Mouse (Mus musculus) macrophage (primary cell): ENCODE results near the gene Il17c. TPM values are rescaled to one million over a fixed set of nuclear protein-coding genes. Genes with fewer than 3 reads are reported as not detected.

ENCODE experiments used
- H3K27ac ChIP-seq: fragments of 350-480 bp; formaldehyde crosslinking; 2 replicates; pipeline ENCODE4 v1.9.0; 2021
- H3K36me3 ChIP-seq: fragments of 350-480 bp; formaldehyde crosslinking; 2 replicates; pipeline ENCODE4 v1.9.0; 2021; ENCODE audit errors: inconsistent target
- H3K4me3 ChIP-seq: fragments of 350-480 bp; formaldehyde crosslinking; 2 replicates; pipeline ENCODE4 v1.9.0; 2021; ENCODE audit errors: inconsistent target
- H3K79me2 ChIP-seq: fragments of 350-480 bp; formaldehyde crosslinking; 2 replicates; pipeline ENCODE4 v1.9.0; 2021; ENCODE audit errors: inconsistent target
- WGBS: methylation state at CpG from one replicate; pipeline ENCODE4 v1.1.7; 2026; ENCODE audit warnings: inconsistent platforms; ENCODE audit not compliant: missing documents; 5-methylcytosine and 5-hydroxymethylcytosine counted together
- polyA plus RNA-seq: library from polyadenylated mRNA; stranded (reverse); fragments of 250-400 nt; gene quantifications from 3 replicates; pipeline ENCODE4 v1.2.4, GENCODE M21; 2018; ENCODE audit warnings: inconsistent platforms

Gene Il17c
- polyA plus RNA-seq, 1 experiment from 2014 or later, result not detected

GRCm38 (mm10) chr8:122459990-122460389, 38.2 kb downstream of the Il17c start:
- H3K36me3 ChIP-seq, result no peaks in the 10 kb centered on the region
- H3K4me3 ChIP-seq, result no peak overlapping the region
- 38% methylated on average over 7 of the region's 7 CpGs for WGBS
- no peak overlapping the region for H3K27ac ChIP-seq
- H3K79me2 ChIP-seq, result no peaks in the 10 kb centered on the region

DNA sequence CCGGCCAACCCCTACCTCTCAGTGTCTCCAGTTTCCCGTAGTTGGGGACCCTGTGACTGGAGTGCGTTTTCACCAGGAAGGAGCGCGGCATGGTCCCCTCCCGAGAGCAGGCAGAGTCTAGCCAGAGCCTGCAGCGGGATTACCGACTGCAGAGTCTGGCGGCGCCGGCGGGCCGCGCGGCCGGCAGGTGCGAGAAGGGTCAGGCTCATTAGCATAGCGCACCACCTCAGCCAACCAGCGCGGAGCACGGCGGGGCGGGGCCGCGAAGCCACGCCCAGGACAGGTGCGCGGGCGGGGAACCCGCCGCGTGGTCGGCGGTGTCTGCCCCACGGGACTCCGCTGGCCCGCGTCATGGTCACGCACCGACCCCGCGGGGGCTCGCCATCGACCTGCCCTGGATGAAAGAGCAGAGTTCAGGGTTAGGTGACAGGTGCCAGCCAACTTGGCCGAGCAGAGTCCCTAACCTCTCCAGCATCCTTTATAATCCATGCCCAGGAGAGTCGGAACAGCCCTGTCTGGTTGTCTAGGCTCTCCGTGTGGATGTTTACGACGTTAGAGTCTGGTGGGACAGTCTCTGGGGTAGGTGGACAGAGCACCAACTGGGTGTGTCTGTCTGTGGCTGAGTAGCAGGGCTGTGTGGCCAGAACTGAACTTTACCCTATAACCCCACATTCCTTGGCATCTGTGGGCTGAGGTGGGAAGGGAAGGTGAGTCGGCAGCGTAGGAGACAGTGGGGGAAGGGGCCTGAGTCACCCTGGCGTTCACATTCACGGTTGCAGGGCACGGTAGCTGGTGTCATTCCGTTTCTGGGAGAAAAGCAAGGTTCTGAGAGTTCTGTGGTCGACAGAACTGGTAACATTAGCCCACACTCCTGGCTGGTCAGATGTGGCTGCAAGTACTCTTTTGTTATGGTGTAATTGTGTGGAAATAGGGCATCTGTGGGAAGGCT, 39.0 kb downstream of the Il17c start, which contains the start of gene Snai3:
Gene Snai3, minus strand, starts transcription at position 210 of the 949 bp plus-strand sequence.
- WGBS, result 8% methylated on average over 41 of the region's 56 CpGs
- Histone ChIP-seq H3K79me2 (no peaks in the 10 kb centered on the region), H3K36me3 (0 out of 2 replicates have a peak, but pooled peaks cover 2% of the 10 kb centered on the region), H3K27ac (no peak within 1 kb of the TSS), H3K4me3 (no peak within 1 kb of the TSS)

- WGBS, result 84% methylated on average over 10 of the region's 11 CpGs
- Histone ChIP-seq H3K36me3 (peaks cover 10% of the 10 kb centered on the region; the same call in 1 of the 2 replicates), H3K4me3 (no peak overlapping the region), H3K79me2 (no peaks in the 10 kb centered on the region), H3K27ac (no peak overlapping the region)
These were observed 39.8 kb downstream of the Il17c start for GRCm38 (mm10) chr8:122461473-122462148.

DNA sequence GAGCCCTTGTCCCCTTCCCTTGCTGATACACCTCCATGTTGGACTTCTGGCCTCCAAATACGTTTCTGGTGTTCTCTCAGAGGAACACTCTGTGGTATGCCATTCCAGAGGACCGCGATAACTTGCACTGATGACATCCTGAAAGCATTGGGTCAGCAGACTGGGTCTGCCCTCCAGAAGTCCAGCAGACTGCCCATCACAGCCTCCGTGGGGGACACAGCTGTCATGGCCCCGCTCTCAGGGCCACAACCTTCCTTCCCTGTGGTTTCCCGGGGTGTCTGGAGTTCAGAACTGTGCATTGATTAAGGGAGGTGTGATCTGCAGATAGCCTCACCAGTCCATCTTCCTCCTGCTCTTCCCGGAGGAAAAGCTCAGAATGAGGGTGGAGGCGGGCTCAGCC, 40.7 kb downstream of the Il17c start:
- Histone ChIP-seq H3K27ac (no peak overlapping the region), H3K4me3 (no peak overlapping the region), H3K79me2 (no peaks in the 10 kb centered on the region), H3K36me3 (peaks cover 19% of the 10 kb centered on the region)
- WGBS, result 94% methylated on average over 6 of the region's 8 CpGs

GRCm38 (mm10) chr8:122463651-122464640, 42.1 kb downstream of the Il17c start:
- WGBS, result 32% methylated on average over 11 of the region's 12 CpGs
- H3K4me3 ChIP-seq, result no peak overlapping the region
- peaks cover 34% of the 10 kb centered on the region for H3K36me3 ChIP-seq
- no peaks in the 10 kb centered on the region; the same call in 1 of the 2 replicates for H3K79me2 ChIP-seq
- H3K27ac ChIP-seq, result no peak overlapping the region

GRCm38 (mm10) chr8:122464985-122465384, 43.2 kb downstream of the Il17c start:
- peaks cover 44% of the 10 kb centered on the region for H3K36me3 ChIP-seq
- no peak overlapping the region for H3K27ac ChIP-seq
- H3K79me2 ChIP-seq, result peaks cover 7% of the 10 kb centered on the region; the same call in 1 of the 2 replicates
- no peak overlapping the region for H3K4me3 ChIP-seq
- 68% methylated on average over 5 of the region's 7 CpGs for WGBS

DNA sequence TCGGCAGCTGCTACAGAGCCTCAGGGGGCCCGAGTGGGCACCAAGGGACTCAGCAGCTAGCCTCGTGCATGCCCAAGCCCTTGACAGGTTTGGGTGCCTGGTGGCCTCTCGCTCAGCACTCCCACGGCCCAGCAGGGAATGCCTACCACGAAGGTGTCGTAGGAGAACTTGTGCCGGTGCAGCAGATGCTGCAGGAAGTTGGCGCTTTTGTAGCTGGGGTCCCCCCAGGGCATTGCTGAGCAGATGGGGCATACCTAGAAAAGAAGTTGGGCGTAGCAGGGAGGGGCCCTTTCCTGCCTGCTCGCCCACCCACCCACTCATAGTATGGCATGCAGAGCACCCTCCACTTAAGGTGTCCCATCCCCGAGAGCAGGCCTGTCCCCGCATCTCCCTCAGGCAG, 46.0 kb downstream of the Il17c start:
- WGBS, result 96% methylated on average over 13 of the region's 13 CpGs
- H3K27ac ChIP-seq, result no peak overlapping the region
- H3K79me2 ChIP-seq, result peaks cover 30% of the 10 kb centered on the region
- H3K4me3 ChIP-seq, result no peak overlapping the region
- H3K36me3 ChIP-seq, result peaks cover 44% of the 10 kb centered on the region

GRCm38 (mm10) chr8:122469407-122469806, 47.6 kb downstream of the Il17c start:
- Histone ChIP-seq H3K36me3 (peaks cover 44% of the 10 kb centered on the region), H3K4me3 (no peak overlapping the region), H3K27ac (no peak overlapping the region), H3K79me2 (peaks cover 36% of the 10 kb centered on the region)
- 88% methylated on average over 6 of the region's 6 CpGs for WGBS

DNA sequence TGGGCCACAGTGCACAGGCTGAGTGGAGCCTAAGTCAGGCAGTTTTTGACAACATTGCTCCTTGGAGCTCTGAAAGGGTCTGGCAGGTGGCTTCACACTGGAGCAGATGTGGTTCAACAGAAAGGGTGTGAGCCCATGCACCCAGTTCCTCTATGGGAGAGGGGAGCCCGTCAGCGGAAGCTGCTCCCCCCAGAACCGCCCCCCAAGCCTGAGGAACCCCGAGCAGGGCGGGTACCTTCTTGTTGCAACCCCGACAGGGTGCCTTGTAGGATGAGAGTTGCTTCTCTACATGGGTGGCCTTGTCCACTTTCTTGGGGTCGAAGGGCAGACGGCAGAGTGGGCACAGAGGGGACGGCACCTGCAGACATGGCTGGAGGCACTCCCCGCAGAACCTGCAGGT, 48.1 kb downstream of the Il17c start:
- WGBS, result 42% methylated on average over 10 of the region's 10 CpGs
- Histone ChIP-seq H3K4me3 (no peak overlapping the region), H3K36me3 (peaks cover 44% of the 10 kb centered on the region), H3K79me2 (peaks cover 41% of the 10 kb centered on the region), H3K27ac (no peak overlapping the region)

DNA sequence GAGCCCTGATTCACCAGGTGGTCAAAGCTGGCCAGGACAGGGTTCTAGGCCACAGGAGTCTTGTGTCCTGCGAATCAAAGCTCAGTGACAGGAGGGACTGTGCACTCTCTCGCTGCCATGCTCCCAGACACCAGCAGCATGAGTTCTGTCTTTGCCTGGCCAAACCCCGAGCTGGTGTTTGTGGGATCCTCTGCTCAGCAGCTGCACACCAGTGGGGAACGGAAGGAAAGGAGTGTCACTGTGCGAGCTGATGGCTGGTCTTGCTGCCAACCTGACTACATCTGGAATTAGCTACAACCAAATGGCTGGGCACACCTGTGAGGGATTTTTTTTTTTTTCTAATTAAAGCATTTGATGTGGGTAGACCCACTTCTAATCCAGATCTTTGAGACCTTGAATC, 48.9 kb downstream of the Il17c start:
- Histone ChIP-seq H3K27ac (no peak overlapping the region), H3K4me3 (no peak overlapping the region), H3K36me3 (peaks cover 42% of the 10 kb centered on the region), H3K79me2 (peaks cover 46% of the 10 kb centered on the region)
- WGBS, result 39% methylated on average over 5 of the region's 5 CpGs

Other genes starting within 250 kb of the Il17c start
- 2.0 to 3.6 TPM (median 2.3 TPM) in 3 replicates for gene Zfpm1, start 139.9 kb upstream of the Il17c start, polyA plus RNA-seq
- gene Trhr2, start 61.3 kb upstream of the Il17c start, polyA plus RNA-seq, result not detected in 3 replicates
- gene Zc3h18, start 45.4 kb upstream of the Il17c start, polyA plus RNA-seq, result 28.5 to 44.3 TPM (median 38.9 TPM) in 3 replicates
- 942 to 2,075 TPM (median 1,538 TPM) in 3 replicates for gene Cyba, start 10.9 kb downstream of the Il17c start, polyA plus RNA-seq
- gene Mvd, start 21.4 kb downstream of the Il17c start, polyA plus RNA-seq, result 10.1 to 40.6 TPM (median 23.8 TPM) in 3 replicates
- not detected in 3 replicates for gene Snai3, start 38.7 kb downstream of the Il17c start, polyA plus RNA-seq
- gene Rnf166, start 54.0 kb downstream of the Il17c start, polyA plus RNA-seq, result 36.6 to 108 TPM (median 59.1 TPM) in 3 replicates
- 7.5 to 12.0 TPM (median 7.9 TPM) in 3 replicates for gene Ctu2, start 54.1 kb downstream of the Il17c start, polyA plus RNA-seq
- gene Piezo1, start 129.3 kb downstream of the Il17c start, polyA plus RNA-seq, result 43.2 to 134 TPM (median 57.2 TPM) in 3 replicates
- 11.1 to 84.7 TPM (median 15.5 TPM) in 3 replicates for gene Cdt1, start 146.0 kb downstream of the Il17c start, polyA plus RNA-seq
- gene Aprt, start 154.9 kb downstream of the Il17c start, polyA plus RNA-seq, result 89.7 to 305 TPM (median 145 TPM) in 3 replicates
- 70.7 to 140 TPM (median 99.8 TPM) in 3 replicates for gene Galns, start 189.4 kb downstream of the Il17c start, polyA plus RNA-seq
- 54.4 to 79.3 TPM (median 76.9 TPM) in 3 replicates for gene Trappc2l, start 189.6 kb downstream of the Il17c start, polyA plus RNA-seq
- gene Pabpn1l, start 200.7 kb downstream of the Il17c start, polyA plus RNA-seq, result not detected in 3 replicates